Mouse (Mus musculus): ENCODE measurements at regions not wholly inside any gene's neighbourhood (a gene's known extent, or its start where the extent isn't known, plus 50 kb on each side); places are given as distances from the start of the nearest gene placed in this dataset.
"Not testable (repeated sequence)": the region's sequence is repeated elsewhere in the genome, so short reads cannot be mapped to it uniquely, and the experiment has no call there.

GRCm38 (mm10) chr7:118320307-118320706, 76.8 kb upstream of the Smg1 start:
- no peak for DNase-seq (ENCODE audit: inconsistent ontology term)

- DNase-seq (ENCODE audit: inconsistent ontology term): no peak
Observed at GRCm38 (mm10) chr7:118318432-118319135, 75.1 kb upstream of the Smg1 start.

DNA sequence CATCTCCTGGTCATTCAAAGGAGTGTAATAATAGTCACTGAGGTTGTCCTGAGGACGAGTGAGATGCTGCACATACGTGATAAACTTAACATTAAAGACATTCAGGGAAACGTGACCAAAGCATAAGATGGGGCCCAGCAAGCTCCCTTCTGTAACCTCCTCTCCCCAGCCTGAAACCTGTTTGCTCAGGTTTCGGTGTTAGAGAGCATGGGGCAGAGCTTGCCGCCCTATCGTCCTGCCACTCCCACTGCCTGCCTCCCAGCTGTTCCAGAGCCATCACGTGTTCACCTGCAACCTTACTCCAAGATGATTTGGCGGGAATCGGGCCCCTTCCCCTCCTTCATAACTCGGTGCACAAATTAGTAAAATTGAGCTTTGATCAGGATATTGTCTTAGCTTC, 71.4 kb upstream of the Smg1 start:
- DNase-seq (ENCODE audit: inconsistent ontology term): not testable (repeated sequence)

GRCm38 (mm10) chr7:118314228-118314658, 70.8 kb upstream of the Smg1 start:
- DNase-seq (ENCODE audit: inconsistent ontology term): peak; percentile 65

- DNase-seq (ENCODE audit: inconsistent ontology term): no peak
Observed at GRCm38 (mm10) chr7:118313818-118314217, 70.3 kb upstream of the Smg1 start.

DNA sequence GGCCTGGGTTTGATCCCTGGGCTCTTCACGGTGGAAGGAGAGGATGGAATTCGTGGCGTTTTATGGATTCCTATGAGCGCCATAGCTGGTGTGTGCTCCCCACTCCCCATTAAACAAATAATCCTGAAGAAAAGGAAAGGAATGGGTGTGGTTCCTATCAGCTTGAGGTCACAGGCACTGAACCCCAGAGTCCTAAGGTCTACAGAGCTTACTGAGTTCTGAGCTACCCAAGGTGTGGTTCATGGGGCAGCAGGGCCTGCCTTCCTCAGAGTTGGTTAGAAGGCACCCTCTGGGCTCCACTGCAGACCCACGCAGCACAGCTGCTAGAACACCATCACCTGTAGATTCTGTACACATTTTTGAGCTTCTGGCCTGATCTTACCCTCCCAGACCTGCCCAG, 66.3 kb upstream of the Smg1 start:
- no peak for DNase-seq (ENCODE audit: inconsistent ontology term)

DNA sequence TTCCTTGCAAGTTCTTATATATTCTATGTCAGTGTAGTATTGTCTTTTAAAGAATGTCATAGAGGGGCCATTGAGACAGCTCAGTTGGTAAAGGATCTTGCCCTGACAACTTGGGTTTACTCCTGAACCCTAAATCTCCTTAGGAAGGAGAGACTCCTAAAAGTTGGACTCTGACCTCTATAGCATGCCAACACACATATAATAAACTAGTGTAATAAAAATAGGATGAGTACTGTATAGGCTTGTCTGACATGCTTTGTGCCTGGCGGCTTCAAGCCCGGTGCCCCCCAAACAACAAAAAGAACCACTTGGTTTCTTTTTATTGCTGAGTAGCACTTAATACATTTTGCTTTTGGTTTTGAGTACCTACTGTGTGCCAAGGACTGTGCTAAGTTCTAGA, 65.4 kb upstream of the Smg1 start:
- DNase-seq (ENCODE audit: inconsistent ontology term): no peak

DNA sequence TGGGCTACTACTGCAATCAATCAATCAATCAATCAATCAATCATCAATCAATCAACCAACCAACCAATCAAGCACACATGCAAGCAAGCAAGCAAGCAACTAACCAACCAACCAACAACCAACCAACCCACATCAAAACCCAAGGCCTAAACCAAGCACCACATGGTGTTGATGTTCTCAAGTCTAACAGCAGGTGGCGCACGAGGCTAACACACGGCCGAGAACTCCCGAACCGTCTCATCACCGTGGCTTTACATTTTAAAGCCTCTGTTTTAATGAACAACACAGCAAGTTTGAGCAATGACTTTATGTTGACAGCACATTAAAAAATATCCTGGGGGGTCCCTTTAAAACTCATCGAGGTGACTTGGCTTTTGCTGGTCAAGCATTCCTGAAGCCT, 61.3 kb upstream of the Smg1 start:
- peak; percentile 66 for DNase-seq (ENCODE audit: inconsistent ontology term)

GRCm38 (mm10) chr7:118304338-118304737, 60.9 kb upstream of the Smg1 start:
- no peak for DNase-seq (ENCODE audit: inconsistent ontology term)

- no peak for DNase-seq (ENCODE audit: inconsistent ontology term)
Observed at GRCm38 (mm10) chr7:118303921-118304320, 60.5 kb upstream of the Smg1 start.

DNA sequence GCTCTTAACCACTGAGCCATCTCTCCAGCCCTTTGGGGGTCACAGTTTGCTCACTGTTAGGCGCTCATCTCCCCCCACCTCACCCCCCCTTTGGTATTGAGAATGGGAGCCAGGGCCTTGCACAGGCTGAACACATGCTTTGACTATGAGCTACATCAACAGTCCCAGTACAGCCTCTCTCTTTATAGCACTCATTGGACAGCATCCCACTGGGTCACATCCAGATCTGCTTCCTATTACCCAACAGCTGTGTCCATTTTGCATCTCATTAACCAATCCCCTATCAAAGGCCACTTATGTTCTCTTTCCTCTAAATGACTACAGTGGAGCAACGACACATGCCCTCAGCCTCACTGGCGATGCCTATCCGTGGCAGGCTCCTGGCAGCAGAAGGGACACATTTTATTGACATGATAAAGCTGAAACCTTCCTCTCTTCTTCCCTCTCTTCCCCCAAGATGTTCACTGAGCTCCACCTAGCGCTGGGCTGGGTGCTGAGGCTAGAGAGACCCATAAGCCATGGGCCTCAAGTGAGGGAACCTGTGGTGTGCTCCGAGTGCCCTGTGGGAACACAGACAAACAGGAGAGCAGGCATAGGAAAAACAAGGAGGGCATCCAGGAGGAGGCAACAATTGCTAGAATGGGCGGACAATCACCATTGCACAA, 57.3 kb upstream of the Smg1 start:
- peak; percentile 76 for DNase-seq (ENCODE audit: inconsistent ontology term)

DNA sequence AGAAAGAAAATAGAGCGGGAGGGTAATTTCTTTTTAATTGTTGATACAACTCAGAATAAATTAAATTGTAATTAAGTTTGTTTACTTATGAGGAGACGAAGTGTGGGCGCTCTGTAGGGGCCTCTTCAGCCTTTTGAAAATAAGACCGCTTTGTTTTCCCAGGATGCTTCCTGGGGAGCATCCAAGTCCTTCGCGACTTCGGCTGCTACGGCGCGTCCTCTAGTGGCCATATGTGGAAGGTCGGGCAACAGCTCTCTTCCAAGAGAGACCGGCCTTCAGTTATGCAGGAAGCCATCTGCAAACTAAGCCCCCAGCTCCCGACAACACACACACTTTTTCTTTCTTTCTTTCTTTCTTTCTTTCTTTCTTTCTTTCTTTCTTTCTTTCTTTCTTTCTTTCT, 54.1 kb upstream of the Smg1 start:
- DNase-seq (ENCODE audit: inconsistent ontology term): peak; percentile 62

- no peak for DNase-seq (ENCODE audit: inconsistent ontology term)
Observed at GRCm38 (mm10) chr7:118296856-118297518, 53.5 kb upstream of the Smg1 start.

DNA sequence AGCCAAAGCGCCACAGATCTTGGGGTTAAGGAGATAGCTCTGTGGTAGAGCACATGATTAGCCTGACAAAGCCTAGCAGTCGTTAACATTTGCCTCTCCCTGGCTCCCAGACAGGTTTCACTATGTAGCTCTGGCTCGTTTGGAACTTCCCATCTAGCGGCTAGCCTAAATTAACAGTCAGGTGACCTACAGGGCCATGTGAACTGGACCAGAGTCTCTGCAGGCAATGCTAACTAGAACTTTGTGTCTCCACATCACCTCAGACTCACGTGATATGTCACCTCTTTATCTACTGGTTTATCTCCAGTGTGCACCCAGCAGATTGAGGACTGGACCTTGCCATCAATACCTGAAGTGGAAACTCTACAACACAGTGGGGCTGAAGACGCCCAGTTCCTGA, 52.4 kb upstream of the Smg1 start:
- DNase-seq (ENCODE audit: inconsistent ontology term): no peak

DNA sequence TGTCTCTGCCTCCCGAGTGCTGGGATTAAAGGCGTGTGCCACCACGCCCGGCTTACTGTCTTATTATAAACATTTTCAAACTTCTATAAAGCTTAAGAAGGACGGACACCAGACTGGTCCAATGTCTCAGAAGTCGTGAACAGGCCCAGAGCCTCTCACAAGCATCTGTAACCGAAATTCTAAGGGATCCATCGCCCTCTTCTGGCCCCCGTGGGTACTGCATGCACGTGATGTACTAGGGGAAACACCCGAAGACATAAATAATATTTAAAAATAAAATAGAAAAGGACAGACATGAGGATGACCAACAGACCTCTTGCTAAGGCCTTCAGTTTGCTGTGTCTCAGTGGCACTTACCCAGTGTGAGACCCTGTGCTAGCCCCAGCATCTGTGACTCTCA, 51.8 kb upstream of the Smg1 start:
- DNase-seq (ENCODE audit: inconsistent ontology term): no peak

DNA sequence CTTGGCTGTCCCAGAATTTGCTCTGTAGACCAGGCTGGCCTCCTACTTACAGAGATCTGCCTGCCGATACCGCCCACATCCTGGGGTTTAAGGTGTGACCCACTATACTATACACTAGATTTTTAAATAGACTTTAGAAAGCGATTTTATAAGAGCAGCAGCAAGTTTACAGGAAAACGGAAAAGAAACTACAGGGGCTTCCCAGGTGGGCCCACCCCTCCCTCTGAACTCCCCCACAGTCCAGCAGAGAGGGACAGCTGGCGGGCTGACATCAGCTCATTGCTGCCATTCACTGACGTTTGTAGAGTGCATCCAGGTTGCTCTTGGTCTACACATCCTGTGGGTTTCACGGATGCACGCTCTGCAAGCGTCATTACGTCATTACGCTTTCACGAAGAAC, 51.2 kb upstream of the Smg1 start:
- DNase-seq (ENCODE audit: inconsistent ontology term): no peak

Measured in Muller cell, postnatal 12 days (primary cell).